Mouse (Mus musculus) G1E (cell line): ENCODE results near the gene Fbxl21. TPM values are rescaled to one million over a fixed set of nuclear protein-coding genes. Genes with fewer than 3 reads are reported as not detected.
A peak's percentile ranks its signal among the peaks of the same experiment; 100 is the strongest.

ENCODE experiments used
- ATAC-seq: 2 replicates; pipeline ENCODE4 v1.8.0; 2016; ENCODE audit warnings: mild to moderate bottlenecking; ENCODE audit not compliant: insufficient number of reproducible peaks, poor library complexity, low FRiP score, severe bottlenecking; ENCODE audit errors: extremely low read depth
- DNase-seq: peaks from one replicate; pipeline ENCODE4 v3.0.0; 2012; ENCODE audit warnings: low spot score
- H3K27me3 ChIP-seq: 2 replicates; pipeline ENCODE4 v1.6.1; 2012; ENCODE audit warnings: mild to moderate bottlenecking, low read length, inconsistent platforms; ENCODE audit not compliant: insufficient read depth
- H3K36me3 ChIP-seq: replicated peaks from 2 replicates; pipeline ENCODE3; 2012; ENCODE audit warnings: mild to moderate bottlenecking, inconsistent platforms
- H3K4me1 ChIP-seq: 2 replicates; pipeline ENCODE4 v1.6.1; 2012; ENCODE audit warnings: low read depth, low read length, inconsistent platforms, mixed read lengths; ENCODE audit not compliant: insufficient read depth
- H3K4me3 ChIP-seq: 2 replicates; pipeline ENCODE4 v1.5.1; 2012; ENCODE audit warnings: low read depth, mild to moderate bottlenecking, inconsistent platforms, low read length, moderate library complexity, mixed read lengths
- H3K9me3 ChIP-seq: replicated peaks from 2 replicates; pipeline ENCODE4 v1.6.1; 2012; ENCODE audit warnings: inconsistent platforms
- CTCF ChIP-seq: IDR thresholded peaks from 2 replicates; pipeline ENCODE4 v1.5.1; 2012; ENCODE audit warnings: low read depth, low read length, inconsistent platforms, mixed read lengths
- GATA1 ChIP-seq: IDR thresholded peaks from 2 replicates; pipeline ENCODE4 v1.6.1; 2012; ENCODE audit warnings: borderline replicate concordance, low read length, inconsistent platforms, mixed read lengths
- GATA2 ChIP-seq: IDR thresholded peaks from 2 replicates; pipeline ENCODE4 v1.6.1; 2012; ENCODE audit warnings: low read depth, low read length, inconsistent platforms, borderline replicate concordance
- POLR2AphosphoS5 ChIP-seq: IDR thresholded peaks from 2 replicates; pipeline ENCODE4 v1.6.1; 2012; ENCODE audit warnings: low read depth, low read length, inconsistent platforms; ENCODE audit not compliant: insufficient replicate concordance
- TAL1 ChIP-seq: conservative IDR thresholded peaks from 2 replicates; pipeline ENCODE4 v1.6.1; 2012; ENCODE audit warnings: low read depth, low read length, inconsistent platforms, mixed read lengths
- polyA plus RNA-seq: library from polyadenylated mRNA; stranded (reverse); fragments of >175 nt; gene quantifications from 2 replicates; pipeline ENCODE4 v1.2.3, GENCODE M21; 2012
- total RNA-seq, 2 experiments: library from RNA; stranded (forward) in 1 of 2; stranded (reverse) in 1 of 2; fragments of 200-1000 nt in 1 of 2; fragments of >200 nt in 1 of 2; fragmentation: Nextera tagmentation in 1 of 2; gene quantifications; 2 replicates each; pipeline ENCODE4 v1.2.3; 2014 to 2017

The Fbxl21 gene
- total RNA-seq (2014; fragmentation: Nextera tagmentation) (not detected in 2 replicates), total RNA-seq (2017) (0.17 and 0.27 TPM in 2 replicates), polyA plus RNA-seq (not detected in 2 replicates)

- no peak for DNase-seq
- H3K4me3 ChIP-seq = no peak within 1 kb of the TSS; the same call in 1 of the 2 replicates
- H3K4me1 ChIP-seq = no peaks in the 10 kb centered on the region
- peaks cover 58% of the 10 kb centered on the region for H3K9me3 ChIP-seq
- TF ChIP-seq POLR2AphosphoS5 (no peak), GATA2 (no peak), TAL1 (no peak), GATA1 (no peak), CTCF (no peak)
- no peaks in the 10 kb centered on the region for H3K36me3 ChIP-seq
- H3K27me3 ChIP-seq = no peaks in the 10 kb centered on the region
- ATAC-seq = no peak
Measured at GRCm38 (mm10) chr13:56522081-56522820, at the start of gene Fbxl21. TSS of gene Fbxl21 (plus strand) at chr13:56522472.

GRCm38 (mm10) chr13:56472661-56473060, 49.6 kb upstream of the Fbxl21 start:
- ATAC-seq = no peak

GRCm38 (mm10) chr13:56475363-56475762, 46.9 kb upstream of the Fbxl21 start:
- no peak for DNase-seq
- peak; percentile 15; the same call in 1 of the 2 replicates for ATAC-seq
- Histone ChIP-seq H3K36me3 (no peaks in the 10 kb centered on the region), H3K4me1 (no peaks in the 10 kb centered on the region), H3K4me3 (no peak overlapping the region), H3K9me3 (peaks cover 91% of the 10 kb centered on the region), H3K27me3 (no peaks in the 10 kb centered on the region)
- TF ChIP-seq GATA2 (no peak), CTCF (no peak), POLR2AphosphoS5 (no peak)

More at GRCm38 (mm10) chr13:56472661-56473060, 49.6 kb upstream of the Fbxl21 start:
- no peaks in the 10 kb centered on the region for H3K36me3 ChIP-seq
- H3K27me3 ChIP-seq = no peaks in the 10 kb centered on the region
- H3K4me3 ChIP-seq = no peak overlapping the region
- H3K9me3 ChIP-seq = peaks cover 93% of the 10 kb centered on the region
- H3K4me1 ChIP-seq = no peaks in the 10 kb centered on the region
- DNase-seq = no peak
- TF ChIP-seq GATA2 (no peak), CTCF (no peak), POLR2AphosphoS5 (no peak), GATA1 (no peak), TAL1 (no peak)

GRCm38 (mm10) chr13:56476790-56477189, 45.5 kb upstream of the Fbxl21 start:
- no peaks in the 10 kb centered on the region for H3K27me3 ChIP-seq
- H3K4me3 ChIP-seq = no peak overlapping the region
- TF ChIP-seq TAL1 = no peak
- TF ChIP-seq GATA2 = no peak
- no peaks in the 10 kb centered on the region for H3K4me1 ChIP-seq
- peaks cover 91% of the 10 kb centered on the region for H3K9me3 ChIP-seq
- ATAC-seq = no peak
- no peak for DNase-seq
- no peaks in the 10 kb centered on the region for H3K36me3 ChIP-seq

GRCm38 (mm10) chr13:56477271-56477670, 45.0 kb upstream of the Fbxl21 start:
- Histone ChIP-seq H3K36me3 (no peaks in the 10 kb centered on the region), H3K27me3 (no peaks in the 10 kb centered on the region), H3K4me3 (no peak overlapping the region), H3K4me1 (no peaks in the 10 kb centered on the region), H3K9me3 (peaks cover 89% of the 10 kb centered on the region)
- TF ChIP-seq GATA1 (no peak), TAL1 (no peak), CTCF (no peak), GATA2 (no peak), POLR2AphosphoS5 (no peak)
- DNase-seq (no peak), ATAC-seq (no peak)

- H3K9me3 ChIP-seq = peaks cover 89% of the 10 kb centered on the region
- no peaks in the 10 kb centered on the region for H3K27me3 ChIP-seq
- DNase-seq = no peak
- no peaks in the 10 kb centered on the region for H3K4me1 ChIP-seq
- no peak for ATAC-seq
- no peak overlapping the region for H3K4me3 ChIP-seq
- TF ChIP-seq GATA1 = no peak
- no peak for TF ChIP-seq TAL1
- TF ChIP-seq CTCF = no peak
- H3K36me3 ChIP-seq = no peaks in the 10 kb centered on the region
Measured at GRCm38 (mm10) chr13:56478027-56478426, 44.2 kb upstream of the Fbxl21 start.

- peaks cover 75% of the 10 kb centered on the region for H3K9me3 ChIP-seq
- no peak for DNase-seq
- TF ChIP-seq GATA1 (no peak), POLR2AphosphoS5 (no peak), TAL1 (no peak), GATA2 (no peak), CTCF (no peak)
- H3K4me3 ChIP-seq = no peak within 1 kb of the TSS
- no peaks in the 10 kb centered on the region for H3K4me1 ChIP-seq
- ATAC-seq = no peak
- H3K27me3 ChIP-seq = no peaks in the 10 kb centered on the region
- H3K36me3 ChIP-seq = no peaks in the 10 kb centered on the region
Measured at GRCm38 (mm10) chr13:56482146-56482545, 40.1 kb upstream of the Fbxl21 start, which contains the start of gene Il9. TSS of gene Il9 (minus strand) at chr13:56482246.
